In the genomic region with DNA sequence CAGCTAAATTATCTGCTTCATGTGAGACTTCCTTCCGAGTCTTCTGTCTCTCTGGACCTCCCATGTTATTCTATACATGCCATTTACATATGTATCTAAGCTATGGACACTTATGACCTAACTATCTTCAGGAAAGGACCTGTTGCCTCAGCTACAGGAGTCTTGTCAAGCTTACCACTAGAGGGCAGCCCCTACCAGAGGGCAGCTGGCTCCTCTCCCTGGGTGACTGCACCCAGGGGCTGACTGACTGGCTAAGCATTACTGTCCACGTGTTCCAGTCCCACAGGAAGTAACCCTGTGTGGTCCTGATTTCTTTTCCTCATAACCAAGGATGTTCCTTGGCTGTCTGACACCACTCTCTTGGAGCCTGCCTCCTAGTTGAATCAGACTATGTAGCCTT, we compare ENCODE assay signal across 8 mouse cellular contexts. TPM values are rescaled to one million over a fixed set of nuclear protein-coding genes. Genes with fewer than 3 reads are reported as not detected.
A peak's percentile ranks its signal among the peaks of the same experiment; 100 is the strongest.
DNase-seq lines count a peak whose midpoint lies in the region; ATAC-seq and TF ChIP-seq lines count a peak whose summit lies in the region.
"Had no signal": no experiment of that assay in that cellular context is flagged by ENCODE, and none has a peak within 500 bp of the region (broad histone marks: within the 10 kb centered on the region; RNA-seq: fewer than 3 reads in every experiment).

No protein-coding gene starts in this region.

- H3K36me3 ChIP-seq in liver, embryonic 14.5 days (replicated peaks; ENCODE audit: control insufficient read depth, insufficient read depth, low read depth) = no peaks in the 10 kb centered on the region
- H3K36me3 ChIP-seq in liver, embryonic 12.5 days = no peaks in the 10 kb centered on the region
- no peaks in the 10 kb centered on the region for H3K36me3 ChIP-seq in G1E (replicated peaks)
- H3K36me3 ChIP-seq: liver, embryonic 13.5 days had no signal

- H3K4me1 ChIP-seq in liver, embryonic 14.5 days (replicated peaks; ENCODE audit: control insufficient read depth in 2 of 2, insufficient read depth in 2 of 2, low read length in 1 of 2) = no peaks in the 10 kb centered on the region
- no peaks in the 10 kb centered on the region for H3K4me1 ChIP-seq in liver, embryonic 12.5 days
- H3K4me1 ChIP-seq in G1E (ENCODE audit: insufficient read depth, low read depth, low read length) = no peaks in the 10 kb centered on the region
- H3K4me1 ChIP-seq: liver, embryonic 13.5 days had no signal

- no peak for DNase-seq in liver, embryonic 14.5 days (ENCODE audit: low read depth in 3 of 3, low spot score in 3 of 3)
- peak; percentile 12 for DNase-seq in G1E (ENCODE audit: low spot score)
- peak; percentile 80 for DNase-seq in adrenal gland, postnatal 14 days
- DNase-seq in kidney, postnatal 4 days = peak; percentile 30 to 45
- peak; percentile 7 to 22 for DNase-seq in spleen, postnatal 36 days (ENCODE audit: low spot score in 2 of 2)
- DNase-seq in cerebellum, adult 9-10 months = no peak
- DNase-seq: liver, embryonic 13.5 days had no signal

- no peak overlapping the region for H3K4me3 ChIP-seq in liver, embryonic 14.5 days (ENCODE audit: insufficient read depth in 1 of 2, low read depth in 2 of 2, low read length in 2 of 2)
- no peak overlapping the region for H3K4me3 ChIP-seq in liver, embryonic 12.5 days
- no peak overlapping the region for H3K4me3 ChIP-seq in G1E (ENCODE audit: low read depth, low read length)
- H3K4me3 ChIP-seq: liver, embryonic 13.5 days had no signal

- no peak for TF ChIP-seq EP300 in liver, embryonic 14.5 days (IDR thresholded peaks at IDR 0.05; ENCODE audit: low read depth)

- H3K27ac ChIP-seq in liver, embryonic 14.5 days = no peak overlapping the region
- H3K27ac ChIP-seq in liver, embryonic 12.5 days = no peak overlapping the region
- H3K27ac ChIP-seq: liver, embryonic 13.5 days had no signal

- no peak overlapping the region for H3K4me2 ChIP-seq in liver, embryonic 14.5 days (ENCODE audit: low read depth)
- H3K4me2 ChIP-seq in liver, embryonic 12.5 days = no peak overlapping the region
- H3K4me2 ChIP-seq: liver, embryonic 13.5 days had no signal

- H3K9me3 ChIP-seq in liver, embryonic 14.5 days (ENCODE audit: control insufficient read depth, low read length) = no peaks in the 10 kb centered on the region
- no peaks in the 10 kb centered on the region for H3K9me3 ChIP-seq in liver, embryonic 12.5 days (replicated peaks)
- no peaks in the 10 kb centered on the region for H3K9me3 ChIP-seq in G1E (replicated peaks)
- H3K9me3 ChIP-seq: liver, embryonic 13.5 days had no signal

- WGBS in liver, embryonic 14.5 days (ENCODE audit: insufficient replicate concordance) = 47% methylated on average over 2 of the region's 2 CpGs
- WGBS in liver, embryonic 12.5 days (ENCODE audit: insufficient replicate concordance) = 51% methylated on average over 2 of the region's 2 CpGs

- H3K9ac ChIP-seq in liver, embryonic 14.5 days (replicated peaks) = no peak overlapping the region
- no peak overlapping the region for H3K9ac ChIP-seq in liver, embryonic 12.5 days
- H3K9ac ChIP-seq: liver, embryonic 13.5 days had no signal

- ATAC-seq in liver, embryonic 14.5 days (ENCODE audit: insufficient read depth) = no peak
- no peak for ATAC-seq in liver, embryonic 12.5 days
- ATAC-seq in G1E (ENCODE audit: extremely low read depth, insufficient number of reproducible peaks, low FRiP score, poor library complexity, severe bottlenecking) = peak; percentile 66; the same call in 1 of the 2 replicates

- peak; percentile 42 for TF ChIP-seq CTCF in liver, embryonic 14.5 days (IDR thresholded peaks at IDR 0.05; ENCODE audit: low read depth)
- peak; percentile 44; the same call in 1 of the 2 replicates for TF ChIP-seq CTCF in G1E (IDR thresholded peaks at IDR 0.05; ENCODE audit: low read depth, low read length)

- no peaks in the 10 kb centered on the region for H3K27me3 ChIP-seq in liver, embryonic 14.5 days (ENCODE audit: control insufficient read depth, insufficient read depth, low read length)
- H3K27me3 ChIP-seq in liver, embryonic 12.5 days (replicated peaks) = no peaks in the 10 kb centered on the region
- H3K27me3 ChIP-seq in G1E (ENCODE audit: insufficient read depth, low read length) = peaks cover 3% of the 10 kb centered on the region; the same call in 1 of the 2 replicates
- H3K27me3 ChIP-seq: liver, embryonic 13.5 days had no signal

RNA-seq across cellular contexts. Expression of a gene that starts 46.1 kb away (rescaled TPM):
- not detected in 2 replicates for polyA plus RNA-seq in liver, embryonic 14.5 days (2012; rRNA removed)
- not detected in 2 replicates for polyA plus RNA-seq in liver, embryonic 14.5 days (2014; fragmentation: Nextera tagmentation; extraction: Ambion mirVana)
- not detected in 2 replicates for polyA plus RNA-seq in liver, embryonic 12.5 days (2016; fragmentation: Nextera tagmentation; extraction: Ambion mirVana)
- not detected in 2 replicates for total RNA-seq in G1E (2014; fragmentation: Nextera tagmentation)
- not detected in 2 replicates for total RNA-seq in G1E (2017)
- polyA plus RNA-seq in G1E (2012) = not detected in 2 replicates
- total RNA-seq in adrenal gland, postnatal 14 days (2021) = 2.1 and 2.5 TPM in 2 replicates
- polyA plus RNA-seq: liver, embryonic 13.5 days had no signal

Comparison
In these comparisons a context has a peak if more than half of its experiments do, and no peak if none do; other contexts are left out.
1. DNase-seq: peak in G1E (single experiment), adrenal gland, postnatal 14 days (single experiment), kidney, postnatal 4 days (2 of 2) and spleen, postnatal 36 days (2 of 2); none in liver, embryonic 14.5 days (0 of 3) and cerebellum, adult 9-10 months (single experiment).